Mouse (Mus musculus) forebrain, embryonic 11.5 days (tissue): ENCODE data around the gene Samt1. TPM values are rescaled to one million over a fixed set of nuclear protein-coding genes. Genes with fewer than 3 reads are reported as not detected.
A peak's percentile ranks its signal among the peaks of the same experiment; 100 is the strongest.
"Not testable (repeated sequence)": the region's sequence is repeated elsewhere in the genome, so short reads cannot be mapped to it uniquely, and the experiment has no call there.

ENCODE experiments used
- ATAC-seq: fragments of 200-750 bp; cut with Nextera tagmentation; replicated peaks from 2 replicates; pipeline ENCODE4 v1.8.0; 2017; ENCODE audit warnings: moderate TSS enrichment; ENCODE audit not compliant: low FRiP score
- DNase-seq: peaks from one replicate; pipeline ENCODE4 v3.0.0-alpha.2; 2017; ENCODE audit warnings: low spot score
- H3K27ac ChIP-seq: fragments of 300-500 bp; sonication (generic); 2 replicates; pipeline ENCODE4 v1.5.1; 2014; ENCODE audit warnings: low read depth, low read length
- H3K27me3 ChIP-seq: fragments of 300-500 bp; sonication (generic); 2 replicates; pipeline ENCODE4 v1.6.1; 2014; ENCODE audit warnings: mild to moderate bottlenecking, low read length, mixed read lengths; ENCODE audit not compliant: control insufficient read depth, insufficient read depth
- H3K36me3 ChIP-seq: fragments of 300-500 bp; sonication (generic); 2 replicates; pipeline ENCODE4 v1.6.1; 2014; ENCODE audit warnings: mild to moderate bottlenecking, low read length, moderate library complexity, mixed read lengths; ENCODE audit not compliant: control insufficient read depth, insufficient read depth
- H3K4me1 ChIP-seq: fragments of 300-500 bp; sonication (generic); replicated peaks from 2 replicates; pipeline ENCODE4 v1.6.1; 2014; ENCODE audit warnings: low read length, mixed read lengths; ENCODE audit not compliant: control insufficient read depth, insufficient read depth
- H3K4me2 ChIP-seq: fragments of 300-500 bp; sonication (generic); 2 replicates; pipeline ENCODE4 v1.6.1; 2014; ENCODE audit warnings: low read depth, mild to moderate bottlenecking, low read length, moderate library complexity, mixed read lengths; ENCODE audit not compliant: severe bottlenecking
- H3K4me3 ChIP-seq: fragments of 300-500 bp; sonication (generic); 2 replicates; pipeline ENCODE4 v1.5.1; 2014; ENCODE audit warnings: low read depth, low read length
- H3K9ac ChIP-seq: fragments of 300-500 bp; sonication (generic); 2 replicates; pipeline ENCODE4 v1.6.1; 2014; ENCODE audit warnings: low read length
- H3K9me3 ChIP-seq: fragments of 300-500 bp; sonication (generic); 2 replicates; pipeline ENCODE4 v1.6.1; 2016; ENCODE audit warnings: low read length, mixed read lengths; ENCODE audit not compliant: control insufficient read depth
- WGBS: fragments of 180-500 bp; shearing (Covaris S2); extraction: QIAGEN DNeasy Blood & Tissue Kit; methylation state at CpG from one replicate; pipeline ENCODE4 v1.1.7; 2014; 5-methylcytosine and 5-hydroxymethylcytosine counted together
- polyA plus RNA-seq: library from polyadenylated mRNA; unstranded; fragments of >200 nt; fragmentation: Nextera tagmentation; extraction: Ambion mirVana; gene quantifications from 2 replicates; pipeline ENCODE4 v1.2.1, GENCODE M21; 2014

Samt1 gene
- not detected in 2 replicates for polyA plus RNA-seq

GRCm38 (mm10) chrX:154012540-154012939, at the start of gene Samt1:
Samt1 (minus strand) TSS chrX:154012640.
- H3K9me3 ChIP-seq, H3K36me3 ChIP-seq, DNase-seq, H3K4me2 ChIP-seq, H3K27me3 ChIP-seq, H3K4me3 ChIP-seq, ATAC-seq, H3K27ac ChIP-seq, H3K9ac ChIP-seq, H3K4me1 ChIP-seq: not testable (repeated sequence)

DNA sequence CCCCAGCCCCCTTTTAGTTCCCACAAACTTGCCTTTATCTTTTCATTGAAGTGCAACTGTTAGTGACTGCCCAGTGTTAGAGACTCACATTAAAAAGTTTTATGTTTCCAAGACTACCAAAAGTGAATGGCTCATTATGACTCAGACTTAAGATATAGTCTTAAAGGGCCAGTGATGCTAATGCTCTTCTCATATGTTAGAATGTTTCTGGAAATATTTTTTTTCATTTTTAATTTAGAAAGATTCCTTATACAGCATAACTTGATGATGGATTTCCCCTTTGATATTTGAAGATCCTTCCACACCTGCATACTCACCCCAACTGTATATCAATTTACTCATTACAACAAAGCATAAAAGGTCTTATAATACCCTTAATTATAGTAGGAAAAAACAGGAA, 42.5 kb upstream of the Samt1 start, which contains the start of gene Gm10057:
TSS of gene Gm10057 (minus strand) at position 101 of the 400 bp plus-strand sequence.
- H3K36me3 ChIP-seq, H3K9ac ChIP-seq, ATAC-seq: not testable (repeated sequence)

GRCm38 (mm10) chrX:154033727-154034126, 21.3 kb upstream of the Samt1 start, which contains the start of gene 4921511M17Rik:
4921511M17Rik (minus strand) TSS chrX:154033827.
- H3K27ac ChIP-seq, H3K9me3 ChIP-seq, H3K4me2 ChIP-seq, H3K36me3 ChIP-seq, H3K4me1 ChIP-seq, H3K9ac ChIP-seq, DNase-seq, H3K27me3 ChIP-seq, H3K4me3 ChIP-seq, ATAC-seq: not testable (repeated sequence)

More for the DNA sequence above, 42.5 kb upstream of the Samt1 start, which contains the start of gene Gm10057:
- H3K4me2 ChIP-seq, H3K4me1 ChIP-seq, H3K27ac ChIP-seq, DNase-seq, H3K9me3 ChIP-seq, H3K4me3 ChIP-seq, H3K27me3 ChIP-seq: not testable (repeated sequence)

DNA sequence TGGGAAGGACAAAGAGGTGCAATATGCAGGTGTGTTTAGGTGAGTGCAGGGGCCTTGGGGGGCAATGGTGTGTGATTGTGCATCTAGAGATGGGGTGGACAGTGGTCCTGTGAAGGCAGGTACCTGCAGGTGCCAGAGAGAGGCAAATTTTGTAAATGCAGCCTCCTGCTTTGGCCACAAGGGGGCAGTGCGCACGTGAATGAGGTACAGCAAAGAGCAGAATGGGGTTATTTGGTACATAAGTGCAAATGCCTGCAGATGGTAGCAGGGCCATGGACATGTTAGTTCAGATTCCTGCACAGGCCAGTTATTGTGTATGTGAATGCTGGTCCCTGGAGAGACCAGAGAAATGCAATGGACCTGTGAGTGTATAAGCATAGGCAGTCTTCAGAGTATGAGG, 35.5 kb downstream of the Samt1 start:
- H3K4me2 ChIP-seq, H3K4me3 ChIP-seq, H3K9me3 ChIP-seq, DNase-seq, H3K36me3 ChIP-seq, H3K9ac ChIP-seq, H3K27me3 ChIP-seq, H3K27ac ChIP-seq, H3K4me1 ChIP-seq: not testable (repeated sequence)
- ATAC-seq, result peak; percentile 36
- WGBS, result no CpG with 5 or more reads among the region's 2 CpGs

GRCm38 (mm10) chrX:153976467-153976866, 36.0 kb downstream of the Samt1 start:
- not testable (repeated sequence) for H3K27ac ChIP-seq

GRCm38 (mm10) chrX:153974450-153974849, 38.0 kb downstream of the Samt1 start:
- 26% methylated on average over 2 of the region's 2 CpGs for WGBS
- Histone ChIP-seq H3K4me1 (no peaks in the 10 kb centered on the region), H3K36me3 (no peaks in the 10 kb centered on the region), H3K27me3 (no peaks in the 10 kb centered on the region), H3K9me3 (no peaks in the 10 kb centered on the region), H3K4me3 (no peak overlapping the region), H3K9ac (no peak overlapping the region), H3K4me2 (no peak overlapping the region), H3K27ac (no peak overlapping the region)
- DNase-seq (no peak), ATAC-seq (no peak)

More at GRCm38 (mm10) chrX:153976467-153976866, 36.0 kb downstream of the Samt1 start:
- not testable (repeated sequence) for H3K27me3 ChIP-seq, H3K9ac ChIP-seq, H3K4me3 ChIP-seq, H3K4me2 ChIP-seq, H3K4me1 ChIP-seq, H3K9me3 ChIP-seq, H3K36me3 ChIP-seq, ATAC-seq, DNase-seq
- 16% methylated on average over 4 of the region's 4 CpGs for WGBS

DNA sequence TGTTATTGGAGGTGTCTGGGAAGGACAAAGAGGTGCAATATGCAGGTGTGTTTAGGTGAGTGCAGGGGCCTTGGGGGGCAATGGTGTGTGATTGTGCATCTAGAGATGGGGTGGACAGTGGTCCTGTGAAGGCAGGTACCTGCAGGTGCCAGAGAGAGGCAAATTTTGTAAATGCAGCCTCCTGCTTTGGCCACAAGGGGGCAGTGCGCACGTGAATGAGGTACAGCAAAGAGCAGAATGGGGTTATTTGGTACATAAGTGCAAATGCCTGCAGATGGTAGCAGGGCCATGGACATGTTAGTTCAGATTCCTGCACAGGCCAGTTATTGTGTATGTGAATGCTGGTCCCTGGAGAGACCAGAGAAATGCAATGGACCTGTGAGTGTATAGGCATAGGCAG, 59.6 kb downstream of the Samt1 start:
- H3K9ac ChIP-seq, H3K4me2 ChIP-seq, H3K36me3 ChIP-seq, DNase-seq, H3K4me3 ChIP-seq, H3K9me3 ChIP-seq, H3K27ac ChIP-seq, H3K27me3 ChIP-seq, H3K4me1 ChIP-seq: not testable (repeated sequence)
- WGBS, result no CpG with 5 or more reads among the region's 2 CpGs
- peak; percentile 45 for ATAC-seq

Other genes with a start within 250 kb of the Samt1 start
- gene Spin2c, start 180.4 kb downstream of the Samt1 start, polyA plus RNA-seq, result 17.4 and 19.3 TPM in 2 replicates
- gene 4921511M17Rik, start 21.2 kb upstream of the Samt1 start, polyA plus RNA-seq, result not detected in 2 replicates
- not detected in 2 replicates for gene Gm10057, start 42.4 kb upstream of the Samt1 start, polyA plus RNA-seq
- not detected in 2 replicates for gene Gm15140, start 108.0 kb upstream of the Samt1 start, polyA plus RNA-seq